Mouse (Mus musculus): ENCODE measurements around the gene Olfr813. TPM values are rescaled to one million over a fixed set of nuclear protein-coding genes. Genes with fewer than 3 reads are reported as not detected.

Olfr813 gene
- not detected for total RNA-seq (2023)

DNA sequence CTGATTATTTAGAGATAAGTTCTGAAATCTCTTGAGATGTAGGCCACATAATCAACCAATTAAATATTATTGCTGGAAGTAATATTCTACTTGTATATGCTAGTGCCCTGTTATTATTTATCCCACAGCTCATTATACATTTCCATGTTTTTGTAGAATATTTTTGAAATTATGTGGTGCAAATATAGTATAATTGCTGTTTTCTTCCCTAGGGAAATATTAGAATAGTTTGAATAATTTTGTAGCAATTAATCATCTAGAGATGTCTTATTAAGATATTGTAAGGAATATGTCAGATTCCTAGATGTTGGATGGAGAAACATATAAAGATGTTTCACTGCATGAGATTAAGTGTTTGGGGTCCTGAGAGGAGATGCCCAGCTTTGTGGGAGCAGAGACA is at the start of gene Olfr813:
Gene Olfr813, plus strand, starts transcription at position 301 of the 400 bp plus-strand sequence.

DNA sequence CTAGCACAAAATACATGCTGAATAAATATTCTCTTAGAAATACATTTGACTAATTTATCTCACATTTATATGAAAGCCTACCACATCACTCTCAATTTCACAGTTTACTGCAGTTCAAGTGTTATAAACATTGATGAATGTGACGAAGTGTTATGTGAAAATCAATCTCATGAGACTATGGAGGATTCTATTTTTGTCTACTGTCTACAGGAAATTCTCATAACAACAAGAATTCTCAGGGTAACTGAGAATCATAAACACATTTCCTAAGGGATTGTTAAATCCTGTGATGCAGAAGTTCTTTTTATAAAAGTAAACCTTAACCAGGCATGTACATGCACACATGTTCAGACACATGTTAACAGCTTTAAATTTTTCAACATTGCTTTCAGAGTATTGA is 9.2 kb upstream of the Olfr813 start, which contains the start of gene Olfr812:
Gene Olfr812, minus strand, starts transcription at position 101 of the 400 bp plus-strand sequence.

DNA sequence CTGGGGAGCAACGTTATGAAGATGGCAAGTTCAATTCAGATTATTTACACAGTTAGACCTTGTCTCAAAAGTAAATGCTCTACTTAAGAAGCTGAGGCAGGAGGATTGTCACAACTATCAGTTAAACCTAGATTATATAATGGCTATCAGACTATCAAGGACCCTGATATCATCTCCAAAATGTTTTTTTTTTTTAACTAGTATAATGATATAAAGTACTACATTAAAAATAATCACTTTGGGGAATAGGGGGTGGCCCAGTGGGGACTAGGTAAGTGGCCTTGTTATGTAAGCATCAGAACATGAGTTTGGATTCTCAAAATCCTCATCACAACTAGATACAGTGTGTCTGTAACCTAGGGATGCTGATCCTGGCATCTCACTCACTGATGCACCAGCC is 24.6 kb downstream of the Olfr813 start, which contains the start of gene Olfr814:
Gene Olfr814, minus strand, starts transcription at position 101 of the 400 bp plus-strand sequence.

DNA sequence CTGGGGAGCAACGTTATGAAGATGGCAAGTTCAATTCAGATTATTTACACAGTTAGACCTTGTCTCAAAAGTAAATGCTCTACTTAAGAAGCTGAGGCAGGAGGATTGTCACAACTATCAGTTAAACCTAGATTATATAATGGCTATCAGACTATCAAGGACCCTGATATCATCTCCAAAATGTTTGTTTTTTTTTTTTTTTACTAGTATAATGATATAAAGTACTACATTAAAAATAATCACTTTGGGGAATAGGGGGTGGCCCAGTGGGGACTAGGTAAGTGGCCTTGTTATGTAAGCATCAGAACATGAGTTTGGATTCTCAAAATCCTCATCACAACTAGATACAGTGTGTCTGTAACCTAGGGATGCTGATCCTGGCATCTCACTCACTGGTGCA is 50.6 kb downstream of the Olfr813 start, which contains the start of gene Olfr815:
Gene Olfr815, minus strand, starts transcription at position 101 of the 400 bp plus-strand sequence.

Other genes with a start within 250 kb of the Olfr813 start
- gene Olfr796, start 242.8 kb upstream of the Olfr813 start, total RNA-seq (2023), result not detected
- gene Olfr798, start 227.4 kb upstream of the Olfr813 start, total RNA-seq (2023), result not detected
- not detected for gene Olfr799, start 217.9 kb upstream of the Olfr813 start, total RNA-seq (2023)
- not detected for gene Olfr800, start 197.7 kb upstream of the Olfr813 start, total RNA-seq (2023)
- gene Olfr801, start 181.5 kb upstream of the Olfr813 start, total RNA-seq (2023), result not detected
- gene Olfr802, start 167.2 kb upstream of the Olfr813 start, total RNA-seq (2023), result not detected
- not detected for gene Olfr803, start 161.1 kb upstream of the Olfr813 start, total RNA-seq (2023)
- gene Olfr804, start 152.2 kb upstream of the Olfr813 start, total RNA-seq (2023), result not detected
- gene Olfr805, start 126.0 kb upstream of the Olfr813 start, total RNA-seq (2023), result not detected
- not detected for gene Olfr806, start 113.4 kb upstream of the Olfr813 start, total RNA-seq (2023)
- not detected for gene Olfr807, start 97.6 kb upstream of the Olfr813 start, total RNA-seq (2023)
- gene Olfr808, start 89.9 kb upstream of the Olfr813 start, total RNA-seq (2023), result not detected
- not detected for gene Olfr809, start 80.7 kb upstream of the Olfr813 start, total RNA-seq (2023)
- not detected for gene Olfr810, start 60.5 kb upstream of the Olfr813 start, total RNA-seq (2023)
- gene Olfr811, start 51.0 kb upstream of the Olfr813 start, total RNA-seq (2023), result not detected
- gene Olfr812, start 9.3 kb upstream of the Olfr813 start, total RNA-seq (2023), result not detected
- gene Olfr814, start 24.5 kb downstream of the Olfr813 start, total RNA-seq (2023), result not detected
- gene Olfr815, start 50.5 kb downstream of the Olfr813 start, total RNA-seq (2023), result not detected
- not detected for gene Olfr816, start 60.2 kb downstream of the Olfr813 start, total RNA-seq (2023)
- not detected for gene Olfr818, start 93.7 kb downstream of the Olfr813 start, total RNA-seq (2023)
- not detected for gene Olfr819, start 111.9 kb downstream of the Olfr813 start, total RNA-seq (2023)
- not detected for gene Olfr247, start 120.8 kb downstream of the Olfr813 start, total RNA-seq (2023)
- gene Gm10310, start 129.7 kb downstream of the Olfr813 start, total RNA-seq (2023), result not detected
- gene Olfr820, start 157.3 kb downstream of the Olfr813 start, total RNA-seq (2023), result not detected
- not detected for gene Olfr821, start 175.0 kb downstream of the Olfr813 start, total RNA-seq (2023)
- gene Olfr822, start 215.8 kb downstream of the Olfr813 start, total RNA-seq (2023), result not detected